In the genomic region with DNA sequence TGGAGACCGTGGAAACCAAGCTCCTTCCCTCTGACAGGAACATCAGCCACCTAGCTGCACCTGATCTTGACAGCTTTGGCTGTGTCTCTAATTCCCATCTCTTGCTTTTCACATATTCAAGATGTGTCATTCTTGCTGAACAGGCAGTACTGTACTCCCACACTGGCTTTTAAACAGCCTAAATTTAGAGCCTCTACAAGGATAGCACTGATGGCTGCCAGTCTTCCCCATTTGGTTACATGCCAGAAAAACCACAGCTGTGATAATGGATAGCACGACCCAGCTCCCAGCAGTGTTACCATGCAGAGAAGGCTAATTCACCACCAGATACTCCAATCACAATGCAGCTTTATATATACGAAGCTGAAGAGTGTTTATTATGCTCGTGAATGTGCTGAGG, we compare ENCODE assay signal across 12 mouse cellular contexts. TPM values are rescaled to one million over a fixed set of nuclear protein-coding genes. Genes with fewer than 3 reads are reported as not detected.
DNase-seq lines count a peak whose midpoint lies in the region; ATAC-seq lines count a peak whose summit lies in the region.
"Had no signal": no experiment of that assay in that cellular context is flagged by ENCODE, and none has a peak within 500 bp of the region (broad histone marks: within the 10 kb centered on the region; RNA-seq: fewer than 3 reads in every experiment).

No protein-coding gene starts in this region.

- H3K4me3 ChIP-seq in heart, embryonic 13.5 days = no peak overlapping the region
- H3K4me3 ChIP-seq: embryonic facial prominence, embryonic 13.5 days; stomach, embryonic 15.5 days had no signal

- peak; percentile 95 for DNase-seq in heart, adult 11 months
- no peak for DNase-seq in heart, postnatal 36 days
- peak; percentile 70 for DNase-seq in right cerebral cortex, adult 18-20 months
- DNase-seq in right cerebral cortex, postnatal 4 days = no peak
- DNase-seq in lung, adult 18-20 months = no peak
- no peak for DNase-seq in cerebellum, postnatal 10 days
- DNase-seq: kidney, adult 11 months; right cerebral cortex, postnatal 14 days had no signal

- H3K9me3 ChIP-seq in heart, embryonic 13.5 days = no peaks in the 10 kb centered on the region
- H3K9me3 ChIP-seq: embryonic facial prominence, embryonic 13.5 days; stomach, embryonic 15.5 days had no signal

- 47% methylated on average over 4 of the region's 4 CpGs for WGBS in heart, embryonic 13.5 days

- H3K9ac ChIP-seq in heart, embryonic 13.5 days = peak overlapping the region; percentile 6; the same call in 1 of the 2 replicates
- H3K9ac ChIP-seq: embryonic facial prominence, embryonic 13.5 days; liver, embryonic 14.5 days; stomach, embryonic 15.5 days had no signal

- no peak for ATAC-seq in heart, embryonic 13.5 days (ENCODE audit: extremely low read depth, insufficient number of reproducible peaks, low FRiP score, low TSS enrichment)

- peaks cover 99% of the 10 kb centered on the region for H3K36me3 ChIP-seq in heart, embryonic 13.5 days

- intact Hi-C loops in heart, postnatal 36 days (cut with DNase I) = no loop called here

- peaks cover 72% of the 10 kb centered on the region for H3K4me1 ChIP-seq in heart, embryonic 13.5 days
- H3K4me1 ChIP-seq: embryonic facial prominence, embryonic 13.5 days had no signal

- peak overlapping the region; percentile 68 for H3K27ac ChIP-seq in heart, embryonic 13.5 days (replicated peaks)
- H3K27ac ChIP-seq: embryonic facial prominence, embryonic 13.5 days; liver, embryonic 14.5 days; stomach, embryonic 15.5 days had no signal

- 0 out of 2 replicates have a peak overlapping the region, but pooled peaks have one; percentile 17 for H3K4me2 ChIP-seq in heart, embryonic 13.5 days
- H3K4me2 ChIP-seq: embryonic facial prominence, embryonic 13.5 days; stomach, embryonic 15.5 days had no signal

- no peaks in the 10 kb centered on the region for H3K27me3 ChIP-seq in heart, embryonic 13.5 days (replicated peaks)
- H3K27me3 ChIP-seq: embryonic facial prominence, embryonic 13.5 days; stomach, embryonic 15.5 days had no signal

RNA-seq across cellular contexts. Expression of a gene that starts 11.1 kb away (rescaled TPM):
- total RNA-seq in heart, postnatal 36 days (2021) = 1,000 to 10,000 TPM; 1,087 to 1,168 TPM
- polyA plus RNA-seq in heart, embryonic 13.5 days (2015; fragmentation: Nextera tagmentation; extraction: Ambion mirVana) = 1,816 and 1,974 TPM in 2 replicates

RNA-seq across cellular contexts. Expression of a gene that starts 12.7 kb away (rescaled TPM):
- total RNA-seq in heart, postnatal 36 days (2021) = not detected
- polyA plus RNA-seq in heart, embryonic 13.5 days (2015; fragmentation: Nextera tagmentation; extraction: Ambion mirVana) = 0.24 and 0.29 TPM in 2 replicates

RNA-seq across cellular contexts. Expression of a gene that starts 50.2 kb away (rescaled TPM):
- 10 to 100 TPM; 16.8 to 21.9 TPM for total RNA-seq in heart, postnatal 36 days (2021)
- 16.6 and 18.1 TPM in 2 replicates for polyA plus RNA-seq in heart, embryonic 13.5 days (2015; fragmentation: Nextera tagmentation; extraction: Ambion mirVana)

Comparison
In these comparisons a context has a peak if more than half of its experiments do, and no peak if none do; other contexts are left out.
1. DNase-seq: peak in heart, adult 11 months (single experiment) and right cerebral cortex, adult 18-20 months (single experiment); none in heart, postnatal 36 days (0 of 2), right cerebral cortex, postnatal 4 days (single experiment), lung, adult 18-20 months (0 of 2) and cerebellum, postnatal 10 days (0 of 2).